Mouse (Mus musculus): ENCODE data around the gene Dynll1. TPM values are rescaled to one million over a fixed set of nuclear protein-coding genes. Genes with fewer than 3 reads are reported as not detected.

Gene Dynll1
- polyA plus RNA-seq, 1 experiment: 496 TPM

DNA sequence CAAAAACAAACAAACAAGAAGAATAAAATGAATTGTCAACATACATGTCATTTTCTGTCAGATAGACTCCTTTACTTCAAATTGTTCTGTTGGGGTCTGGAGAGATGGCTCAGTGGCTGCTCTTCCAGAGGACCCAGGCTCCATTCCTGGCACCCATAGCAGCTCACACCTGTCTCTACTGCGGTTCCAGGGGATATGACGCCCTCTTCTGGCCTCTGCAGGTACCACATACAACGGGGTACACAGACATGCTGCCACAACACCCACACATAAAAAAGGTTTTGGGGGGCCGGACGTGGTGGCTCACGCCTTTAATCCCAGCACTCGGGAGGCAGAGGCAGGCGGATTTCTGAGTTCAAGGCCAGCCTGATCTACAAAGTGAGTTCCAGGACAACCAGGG lies 6.6 kb downstream of the Dynll1 start:
- Histone ChIP-seq H3K27me3 (ENCODE audit: control insufficient read depth, insufficient read depth, low read length) (no peaks in the 10 kb centered on the region), H3K4me1 (replicated peaks; ENCODE audit: control insufficient read depth, insufficient read depth, low read length) (peaks cover 2% of the 10 kb centered on the region), H3K27ac (ENCODE audit: control insufficient read depth, insufficient read depth, low read length) (no peak overlapping the region), H3K4me3 (ENCODE audit: control insufficient read depth, insufficient read depth, low read length) (no peak overlapping the region), H3K36me3 (ENCODE audit: control insufficient read depth, insufficient read depth, low read length) (peaks cover 30% of the 10 kb centered on the region)
- 95% methylated on average over 8 of the region's 8 CpGs for WGBS
- no peak for DNase-seq
- no peak for TF ChIP-seq CTCF (IDR thresholded peaks at IDR 0.05; ENCODE audit: borderline replicate concordance, control insufficient read depth, extremely low read depth, insufficient read depth, low read length, poor library complexity)
- TF ChIP-seq POLR2A (IDR thresholded peaks at IDR 0.05; ENCODE audit: control insufficient read depth, extremely low read depth, insufficient read depth, low read length, poor library complexity): no peak

DNA sequence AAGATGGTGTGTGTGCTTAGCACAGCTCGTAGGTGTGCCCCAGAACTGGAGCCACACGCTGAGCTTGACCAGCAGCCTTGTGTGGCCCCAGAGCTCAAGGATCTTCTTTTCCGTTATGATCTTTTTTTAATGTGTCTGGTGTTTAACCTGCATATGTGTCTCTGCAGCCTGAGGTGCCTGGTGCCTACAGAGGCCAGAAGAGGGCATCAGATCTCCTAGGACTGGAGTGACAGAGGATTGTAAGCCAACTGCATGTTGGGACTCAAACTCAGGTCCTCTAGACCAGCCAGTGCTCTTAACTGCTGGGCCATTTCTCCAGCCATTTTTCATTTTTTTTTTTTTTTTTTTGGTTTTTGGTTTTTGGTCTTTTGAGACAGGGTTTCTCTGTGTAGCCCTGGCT lies 16.1 kb downstream of the Dynll1 start:
- Histone ChIP-seq H3K27me3 (ENCODE audit: control insufficient read depth, insufficient read depth, low read length) (no peaks in the 10 kb centered on the region), H3K27ac (ENCODE audit: control insufficient read depth, insufficient read depth, low read length) (no peak overlapping the region), H3K36me3 (ENCODE audit: control insufficient read depth, insufficient read depth, low read length) (peaks cover 12% of the 10 kb centered on the region), H3K4me1 (replicated peaks; ENCODE audit: control insufficient read depth, insufficient read depth, low read length) (peaks cover 5% of the 10 kb centered on the region; the same call in 1 of the 2 replicates), H3K4me3 (ENCODE audit: control insufficient read depth, insufficient read depth, low read length) (no peak overlapping the region)
- 96% methylated on average over 3 of the region's 3 CpGs for WGBS
- TF ChIP-seq POLR2A (IDR thresholded peaks at IDR 0.05; ENCODE audit: control insufficient read depth, extremely low read depth, insufficient read depth, low read length, poor library complexity) (no peak), CTCF (IDR thresholded peaks at IDR 0.05; ENCODE audit: borderline replicate concordance, control insufficient read depth, extremely low read depth, insufficient read depth, low read length, poor library complexity) (no peak)
- peak; percentile 33 for DNase-seq

DNA sequence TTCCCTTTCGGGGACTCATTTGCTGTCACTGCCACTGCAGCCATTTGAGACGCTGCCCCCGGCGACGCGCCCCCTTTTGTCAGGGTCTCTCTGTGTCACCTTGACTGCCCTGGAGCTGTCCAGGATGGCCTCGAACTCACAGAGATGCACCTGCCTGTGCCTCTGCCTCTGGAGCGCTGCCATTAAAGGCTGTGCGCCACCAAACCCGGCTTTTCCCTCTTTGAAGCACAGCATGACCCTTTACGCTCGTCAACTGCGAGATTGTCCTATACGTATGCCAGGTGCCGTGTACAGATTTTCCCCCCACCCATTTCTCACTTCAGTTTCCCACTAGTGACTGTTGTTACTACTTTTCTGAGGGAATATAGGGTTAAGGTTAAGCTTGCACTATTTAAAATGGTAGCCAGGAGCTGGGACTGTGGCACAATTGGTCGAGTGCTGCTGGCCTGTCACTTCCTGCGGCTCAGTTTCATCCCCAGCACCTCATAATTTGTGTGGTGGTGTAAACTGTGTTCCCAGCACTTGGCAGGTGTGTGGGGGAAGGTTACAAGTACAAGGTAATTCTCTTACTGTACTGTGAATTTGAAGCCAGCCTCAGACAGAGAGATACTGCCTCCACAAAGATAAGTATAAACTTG lies 20.6 kb downstream of the Dynll1 start:
- Histone ChIP-seq H3K27ac (ENCODE audit: control insufficient read depth, insufficient read depth, low read length) (no peak overlapping the region), H3K4me3 (ENCODE audit: control insufficient read depth, insufficient read depth, low read length) (peak overlapping the region; percentile 87), H3K27me3 (ENCODE audit: control insufficient read depth, insufficient read depth, low read length) (no peaks in the 10 kb centered on the region), H3K36me3 (ENCODE audit: control insufficient read depth, insufficient read depth, low read length) (peaks cover 8% of the 10 kb centered on the region), H3K4me1 (replicated peaks; ENCODE audit: control insufficient read depth, insufficient read depth, low read length) (peaks cover 5% of the 10 kb centered on the region; the same call in 1 of the 2 replicates)
- 2% methylated on average over 17 of the region's 17 CpGs for WGBS
- TF ChIP-seq CTCF (IDR thresholded peaks at IDR 0.05; ENCODE audit: borderline replicate concordance, control insufficient read depth, extremely low read depth, insufficient read depth, low read length, poor library complexity) (no peak), POLR2A (IDR thresholded peaks at IDR 0.05; ENCODE audit: control insufficient read depth, extremely low read depth, insufficient read depth, low read length, poor library complexity) (no peak)
- DNase-seq: peak; percentile 45

DNA sequence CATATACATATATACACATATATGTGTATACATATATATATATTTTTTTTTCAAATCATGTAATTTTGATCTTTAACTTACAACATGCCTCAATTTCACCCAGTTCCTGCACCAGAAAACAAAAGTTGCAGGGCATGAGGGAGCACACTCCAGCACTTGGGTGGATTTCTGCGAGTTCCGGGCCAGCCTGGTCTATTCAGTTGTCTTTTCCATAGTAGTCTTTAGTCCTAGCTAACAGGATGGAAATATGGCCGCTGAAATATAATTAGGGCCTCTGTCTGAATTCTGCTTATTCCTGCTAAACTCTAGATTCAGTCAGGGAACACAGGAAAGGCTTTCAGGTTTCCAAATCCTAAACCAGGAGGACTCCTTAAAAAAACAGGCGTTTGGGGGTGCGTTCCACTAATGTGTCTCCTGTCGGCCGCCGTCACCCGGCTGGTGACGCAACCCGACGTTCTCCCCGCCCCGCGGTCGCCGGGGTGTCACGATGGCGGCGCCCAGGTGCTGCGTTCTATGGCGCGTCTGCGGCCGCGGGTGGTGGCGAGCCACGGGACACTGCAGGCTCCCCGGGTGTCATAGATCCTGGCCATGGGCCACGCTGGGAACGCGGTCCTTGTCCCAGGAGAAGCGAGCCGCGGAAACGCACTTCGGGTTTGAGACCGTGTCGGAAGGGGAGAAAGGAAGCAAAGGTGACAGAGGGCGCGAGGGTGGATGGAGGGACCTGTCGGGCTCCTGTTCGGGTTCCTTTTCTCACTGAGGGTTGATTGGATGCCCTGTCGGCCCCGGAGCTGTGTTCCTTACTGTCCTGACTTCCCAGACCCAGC lies 21.4 kb downstream of the Dynll1 start, which contains the start of gene Coq5:
TSS of gene Coq5 (plus strand) at position 441 of the 824 bp plus-strand sequence.
- no peak within 1 kb of the TSS for H3K27ac ChIP-seq (ENCODE audit: control insufficient read depth, insufficient read depth, low read length)
- peaks cover 6% of the 10 kb centered on the region for H3K36me3 ChIP-seq (ENCODE audit: control insufficient read depth, insufficient read depth, low read length)
- 3% methylated on average over 45 of the region's 45 CpGs for WGBS
- peak within 1 kb of the TSS; percentile 87 for H3K4me3 ChIP-seq (ENCODE audit: control insufficient read depth, insufficient read depth, low read length)
- peak; percentile 41; the same call in 1 of the 2 replicates for TF ChIP-seq POLR2A (IDR thresholded peaks at IDR 0.05; ENCODE audit: control insufficient read depth, extremely low read depth, insufficient read depth, low read length, poor library complexity)
- TF ChIP-seq CTCF (IDR thresholded peaks at IDR 0.05; ENCODE audit: borderline replicate concordance, control insufficient read depth, extremely low read depth, insufficient read depth, low read length, poor library complexity): no peak
- peaks cover 5% of the 10 kb centered on the region; the same call in 1 of the 2 replicates for H3K4me1 ChIP-seq (replicated peaks; ENCODE audit: control insufficient read depth, insufficient read depth, low read length)
- DNase-seq: peak; percentile 89
- no peaks in the 10 kb centered on the region for H3K27me3 ChIP-seq (ENCODE audit: control insufficient read depth, insufficient read depth, low read length)

DNA sequence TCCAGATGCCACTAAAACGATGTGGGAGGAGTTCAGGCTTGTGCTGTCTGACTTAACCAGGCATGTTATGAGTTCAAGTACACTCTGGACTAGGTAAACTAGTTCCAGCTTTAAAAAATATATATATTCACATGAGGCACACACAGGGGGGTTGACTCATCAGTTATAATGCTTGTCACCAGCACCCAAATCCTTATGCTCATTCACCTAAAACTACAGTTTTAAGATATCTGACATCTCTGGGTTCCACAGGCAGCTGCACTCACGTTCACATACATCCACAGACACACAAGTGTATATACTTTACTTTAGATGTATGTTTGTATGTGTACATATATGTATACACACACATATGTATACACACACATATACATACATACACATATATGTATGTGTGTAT lies 22.0 kb downstream of the Dynll1 start:
- WGBS: 75% methylated on average over 2 of the region's 2 CpGs
- no peaks in the 10 kb centered on the region for H3K27me3 ChIP-seq (ENCODE audit: control insufficient read depth, insufficient read depth, low read length)
- H3K27ac ChIP-seq (ENCODE audit: control insufficient read depth, insufficient read depth, low read length): no peak overlapping the region
- peaks cover 5% of the 10 kb centered on the region; the same call in 1 of the 2 replicates for H3K4me1 ChIP-seq (replicated peaks; ENCODE audit: control insufficient read depth, insufficient read depth, low read length)
- no peak for TF ChIP-seq POLR2A (IDR thresholded peaks at IDR 0.05; ENCODE audit: control insufficient read depth, extremely low read depth, insufficient read depth, low read length, poor library complexity)
- TF ChIP-seq CTCF (IDR thresholded peaks at IDR 0.05; ENCODE audit: borderline replicate concordance, control insufficient read depth, extremely low read depth, insufficient read depth, low read length, poor library complexity): no peak
- no peaks in the 10 kb centered on the region for H3K36me3 ChIP-seq (ENCODE audit: control insufficient read depth, insufficient read depth, low read length)
- no peak for DNase-seq
- no peak overlapping the region for H3K4me3 ChIP-seq (ENCODE audit: control insufficient read depth, insufficient read depth, low read length)

DNA sequence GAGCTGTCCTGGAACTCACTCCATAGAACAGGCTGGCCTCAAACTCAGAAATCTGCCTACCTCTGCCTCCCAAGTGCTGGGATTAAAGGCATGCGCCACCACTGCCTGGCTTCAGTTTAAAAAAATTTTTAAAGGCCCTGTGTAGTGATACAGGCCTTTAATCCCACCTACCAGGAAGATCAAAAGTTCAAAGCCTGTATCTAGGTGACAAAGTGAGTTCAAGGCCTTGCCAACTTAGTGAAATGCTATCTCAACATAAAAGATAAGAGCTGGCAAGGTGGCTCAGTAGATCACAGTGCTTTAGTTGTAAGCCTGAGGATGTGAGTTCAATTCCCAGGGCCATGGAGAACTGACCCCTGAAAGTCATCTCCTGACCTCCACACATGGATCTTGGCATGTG lies 22.7 kb downstream of the Dynll1 start:
- Histone ChIP-seq H3K27ac (ENCODE audit: control insufficient read depth, insufficient read depth, low read length) (no peak overlapping the region), H3K36me3 (ENCODE audit: control insufficient read depth, insufficient read depth, low read length) (no peaks in the 10 kb centered on the region), H3K4me1 (replicated peaks; ENCODE audit: control insufficient read depth, insufficient read depth, low read length) (peaks cover 7% of the 10 kb centered on the region), H3K27me3 (ENCODE audit: control insufficient read depth, insufficient read depth, low read length) (no peaks in the 10 kb centered on the region), H3K4me3 (ENCODE audit: control insufficient read depth, insufficient read depth, low read length) (no peak overlapping the region)
- DNase-seq: no peak
- TF ChIP-seq CTCF (IDR thresholded peaks at IDR 0.05; ENCODE audit: borderline replicate concordance, control insufficient read depth, extremely low read depth, insufficient read depth, low read length, poor library complexity): no peak
- no peak for TF ChIP-seq POLR2A (IDR thresholded peaks at IDR 0.05; ENCODE audit: control insufficient read depth, extremely low read depth, insufficient read depth, low read length, poor library complexity)
- 92% methylated on average over 1 of the region's 1 CpGs for WGBS
